Mouse (Mus musculus) cerebellum, postnatal 25 days (tissue): ENCODE measurements around the gene Arfrp1.

Source experiments
- DNase-seq, 2 experiments: peaks; one replicate each; pipeline ENCODE4 v3.0.0; 2021; ENCODE audit warnings: mixed read lengths in 2 of 2

The Arfrp1 gene

DNA sequence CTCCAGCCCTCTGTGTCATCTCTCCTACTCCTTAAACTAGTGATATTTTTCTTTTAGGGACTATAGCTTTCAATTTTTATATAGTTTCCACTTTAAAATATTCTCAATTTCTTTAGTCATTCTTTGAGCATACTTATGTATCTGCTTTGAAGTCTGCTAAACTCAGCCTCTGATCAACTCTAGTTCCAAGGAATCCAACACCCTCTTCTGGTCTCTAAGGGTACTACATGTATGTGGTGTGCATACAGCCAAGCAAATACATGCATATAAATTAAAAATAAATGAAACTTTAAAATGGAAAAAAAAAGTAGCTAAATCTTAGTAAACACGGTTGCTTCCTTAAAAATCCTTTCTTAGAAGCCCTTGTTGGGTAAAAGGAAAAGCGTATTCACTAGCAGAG, 10.6 kb upstream of the Arfrp1 start:
- no peak for DNase-seq

DNA sequence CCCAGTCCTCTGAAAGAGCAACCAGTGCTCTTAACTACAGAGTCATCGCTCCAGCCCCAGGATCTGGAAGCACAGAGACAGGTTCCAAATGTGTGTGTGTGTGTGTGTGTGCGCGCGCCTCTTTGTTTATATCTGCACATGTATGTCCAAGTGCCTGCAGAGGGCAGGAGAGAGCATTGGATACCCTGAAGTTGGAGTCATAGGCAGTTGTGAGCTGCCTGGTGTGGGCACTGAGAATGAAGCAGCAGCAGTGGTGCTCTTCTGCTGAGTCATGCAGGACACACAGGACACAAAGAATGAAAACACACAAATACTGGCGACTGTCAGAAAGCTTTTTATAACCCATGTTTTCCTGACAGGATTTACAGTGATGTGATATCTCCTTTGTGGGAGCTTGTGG, 4.8 kb upstream of the Arfrp1 start:
- no peak for DNase-seq

GRCm38 (mm10) chr2:181365655-181366075, 461 bp upstream of the Arfrp1 start:
- DNase-seq, result no peak

GRCm38 (mm10) chr2:181364487-181364859, 731 bp downstream of the Arfrp1 start:
- DNase-seq, result no peak

DNA sequence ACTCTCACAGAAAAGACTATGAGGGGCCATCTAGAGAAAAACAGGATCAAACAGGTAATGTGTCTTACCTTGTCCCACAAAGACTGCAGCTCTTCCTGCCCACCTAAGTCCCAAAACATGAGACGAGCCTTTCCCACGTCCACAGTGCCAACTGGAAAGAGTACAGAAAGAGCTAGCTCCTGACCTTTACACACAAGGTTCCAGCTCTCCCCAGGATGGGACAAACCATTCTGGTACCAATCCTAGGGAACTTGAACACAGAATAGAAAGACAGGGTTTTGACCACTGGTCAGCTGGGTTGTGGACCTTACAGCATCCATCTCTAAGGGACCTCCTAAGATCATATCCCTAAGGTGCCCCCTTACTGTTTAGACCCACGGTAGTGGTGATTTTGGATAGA, 1.3 kb downstream of the Arfrp1 start:
- no peak for DNase-seq

GRCm38 (mm10) chr2:181356780-181357179, 8.4 kb downstream of the Arfrp1 start:
- DNase-seq, result no peak

GRCm38 (mm10) chr2:181342766-181343165, 22.4 kb downstream of the Arfrp1 start:
- DNase-seq, result no peak

DNA sequence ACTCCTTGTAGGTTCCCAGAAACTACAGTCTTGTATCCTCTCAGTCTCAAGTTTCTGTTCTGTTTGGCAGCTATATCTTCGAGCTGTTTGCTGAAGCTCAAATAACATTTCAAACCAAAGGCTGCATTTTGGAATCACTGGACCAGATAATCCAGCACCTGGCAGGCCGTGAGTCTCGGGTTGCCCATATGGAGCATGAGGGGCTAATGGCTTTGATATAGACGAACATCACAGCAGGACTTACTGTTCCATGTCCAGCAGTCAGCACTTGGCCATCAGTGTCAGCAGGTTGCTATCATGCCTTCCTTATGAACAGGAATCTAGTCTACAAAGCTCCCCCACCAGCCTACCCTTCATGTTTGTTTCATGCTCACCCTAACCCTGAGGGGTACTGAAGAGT, 24.8 kb downstream of the Arfrp1 start:
- peak; percentile 60 to 66 for DNase-seq

DNA sequence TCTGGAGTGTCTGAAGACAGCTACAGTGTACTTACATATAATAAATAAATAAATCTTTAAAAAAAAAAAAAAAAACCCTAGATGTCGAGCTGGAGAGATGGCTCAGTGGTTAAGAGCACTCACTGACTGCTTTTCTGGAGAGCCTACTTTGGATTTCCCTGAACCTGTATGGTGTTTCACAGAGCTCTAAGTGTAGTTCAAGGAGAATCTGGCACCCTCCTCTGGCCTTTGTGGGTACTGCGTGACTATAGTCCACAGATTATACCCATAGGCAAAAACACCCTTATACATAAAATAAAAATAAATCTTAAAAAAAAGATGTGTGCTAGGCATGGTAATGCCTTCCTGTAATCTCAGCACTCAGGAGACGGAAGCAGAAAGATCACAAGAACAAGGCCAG, 31.2 kb downstream of the Arfrp1 start:
- peak; percentile 76 to 85 for DNase-seq

DNA sequence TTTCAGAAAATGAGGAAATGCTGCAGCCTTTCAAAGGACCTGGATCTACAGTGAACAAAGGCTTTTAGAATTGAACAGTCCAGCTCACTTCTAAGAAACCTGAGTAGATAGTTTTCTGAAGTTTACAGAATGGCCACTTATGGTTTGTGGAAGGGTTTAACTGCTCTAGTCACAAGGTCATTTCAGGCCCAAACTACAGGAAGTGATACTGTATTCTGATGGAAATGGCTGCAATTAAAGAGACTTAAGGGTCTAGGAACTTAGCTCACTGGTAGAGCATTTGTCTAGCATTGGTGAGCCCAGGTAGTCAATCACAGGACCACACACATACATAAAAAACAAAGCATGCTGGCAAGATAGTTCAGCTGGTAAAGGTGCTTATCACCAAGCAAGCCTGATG, 32.7 kb downstream of the Arfrp1 start:
- DNase-seq, result no peak

GRCm38 (mm10) chr2:181326098-181326497, 39.1 kb downstream of the Arfrp1 start:
- DNase-seq, result no peak

- DNase-seq, result no peak
Measured at GRCm38 (mm10) chr2:181322136-181322535, 43.1 kb downstream of the Arfrp1 start.

- no peak for DNase-seq
Measured at GRCm38 (mm10) chr2:181320103-181320499, 45.1 kb downstream of the Arfrp1 start.

- peak; percentile 87 to 88 for DNase-seq
Measured at GRCm38 (mm10) chr2:181319248-181320102, 45.7 kb downstream of the Arfrp1 start, which contains the start of gene Rtel1. Gene Rtel1 (plus strand): TSS chr2:181319739.

GRCm38 (mm10) chr2:181314080-181314810, 51.0 kb downstream of the Arfrp1 start, which contains the start of gene Stmn3:
Gene Stmn3 (minus strand): TSS chr2:181314500.
- peak; percentile 90 to 94 for DNase-seq

DNA sequence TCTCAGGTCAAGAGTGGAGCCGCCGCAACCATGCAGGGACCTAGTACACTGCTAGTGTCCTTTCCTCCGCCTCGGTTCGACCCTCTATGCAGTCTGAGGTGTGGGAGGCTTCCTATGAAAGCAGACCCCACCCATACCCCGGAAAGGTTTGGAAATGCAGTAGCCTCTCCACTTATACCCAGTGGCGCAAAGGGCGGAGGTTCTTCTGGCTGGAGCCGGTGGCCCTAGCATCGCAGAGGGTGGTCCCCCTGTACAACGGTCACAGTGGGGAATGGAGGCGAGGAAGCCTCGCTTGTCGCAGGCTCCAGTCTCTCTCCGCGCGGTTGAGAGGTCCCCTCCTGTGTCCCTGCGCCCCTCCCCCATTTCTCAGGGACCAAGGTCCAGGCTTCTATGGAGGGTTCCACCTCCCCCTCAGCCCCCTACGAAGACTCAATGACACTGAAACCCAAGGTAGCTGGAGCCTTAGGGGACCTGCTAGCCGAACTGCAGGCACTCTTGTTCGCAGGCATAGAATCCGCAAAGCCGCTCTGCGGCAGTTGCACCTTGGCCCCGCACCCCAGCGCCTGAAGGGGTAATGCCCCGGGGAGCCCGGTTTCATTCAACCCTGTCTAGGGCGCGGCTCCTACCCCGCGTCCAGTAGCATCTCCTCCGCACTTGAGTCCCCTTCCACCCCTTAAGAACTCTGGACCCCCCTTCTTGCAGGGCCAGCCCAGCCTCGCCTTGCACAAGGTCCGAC, 51.7 kb downstream of the Arfrp1 start:
- peak; percentile 71 for DNase-seq

DNA sequence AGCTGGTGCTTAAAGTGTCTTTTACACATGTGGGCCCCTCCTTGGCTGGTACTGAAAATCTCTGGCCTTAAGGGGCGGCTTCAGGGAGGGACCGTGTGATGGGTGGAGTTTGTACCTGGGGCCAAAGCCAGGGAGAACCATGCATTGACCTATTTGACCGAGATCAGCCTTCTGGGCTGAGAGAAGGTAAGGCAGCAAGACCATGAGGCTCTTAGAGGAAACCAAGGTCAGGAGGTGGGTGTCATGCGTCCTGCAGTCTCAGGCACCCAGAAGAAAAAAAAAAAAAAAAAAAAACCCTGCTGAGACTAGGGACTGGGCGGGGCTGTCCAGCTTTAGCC, 52.2 kb downstream of the Arfrp1 start:
- no peak for DNase-seq

DNA sequence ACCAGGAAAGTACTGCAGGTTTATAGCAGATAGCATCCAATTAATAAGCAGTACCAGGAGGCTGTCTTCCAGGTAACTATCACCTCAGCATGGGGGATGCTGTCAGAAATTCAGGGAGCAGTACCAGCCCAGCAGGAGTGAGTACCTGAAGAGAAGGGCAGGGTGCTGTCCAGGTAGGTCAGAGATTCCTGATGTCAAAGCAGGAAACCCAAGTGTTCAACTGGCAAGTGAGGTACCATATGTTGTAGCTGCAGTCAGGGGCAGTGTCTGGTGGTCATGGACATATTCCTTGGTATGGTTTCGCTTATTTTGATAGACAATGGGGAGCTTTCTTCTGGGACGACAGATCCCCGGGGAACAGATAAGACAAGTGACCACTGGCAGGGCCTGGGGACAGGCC, 52.8 kb downstream of the Arfrp1 start:
- DNase-seq, result peak; percentile 28 to 37
